Mouse (Mus musculus): ENCODE results near the gene Desi1. TPM values are rescaled to one million over a fixed set of nuclear protein-coding genes. Genes with fewer than 3 reads are reported as not detected.
A peak's percentile ranks its signal among the peaks of the same experiment; 100 is the strongest.

The Desi1 gene
- polyA plus RNA-seq, 2 experiments, result 26.3 to 30.5 TPM

DNA sequence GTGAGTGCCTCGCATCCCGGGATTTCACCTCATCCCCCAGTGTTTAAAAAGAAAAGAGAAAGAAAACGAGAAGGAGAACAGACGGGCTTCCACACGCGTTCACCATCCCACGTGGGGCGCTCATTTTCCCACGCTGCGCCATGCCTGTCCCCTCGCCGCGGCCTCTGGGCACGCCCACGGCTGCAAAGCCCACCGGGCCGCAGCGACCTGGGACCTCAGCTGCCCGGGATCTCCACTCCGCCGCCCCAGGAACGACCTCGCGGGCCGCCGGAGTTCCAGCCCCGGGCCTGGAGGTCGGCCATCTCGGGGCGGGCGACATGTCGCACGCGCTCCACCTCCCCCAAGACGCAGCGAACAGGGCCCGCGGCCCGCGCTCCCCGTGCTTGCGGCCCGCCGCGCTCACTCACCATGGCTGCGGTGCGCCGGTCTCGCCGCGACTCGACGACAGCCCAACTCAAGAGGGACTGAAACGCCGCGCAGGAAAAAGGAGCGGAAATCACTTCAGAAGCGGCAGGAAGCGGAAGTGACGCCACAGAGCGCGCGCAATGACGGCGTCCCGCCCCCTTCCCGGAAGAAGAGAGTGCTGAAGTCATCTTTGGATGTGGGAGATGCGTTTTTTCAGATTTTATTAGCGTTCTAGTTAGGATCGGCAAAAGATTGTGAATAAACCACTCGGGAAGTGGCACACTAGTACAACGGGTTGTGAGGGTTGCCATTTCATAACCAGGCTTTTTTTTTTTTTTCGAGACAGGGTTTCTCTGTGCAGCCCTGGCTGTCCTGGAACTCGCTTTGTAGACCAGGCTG, 13.6 kb upstream of the Desi1 start, which contains the start of gene Snu13:
Gene Snu13, minus strand, starts transcription at position 519 of the 804 bp plus-strand sequence.
- DNase-seq (ENCODE audit: low spot score) (peak; percentile 90), ATAC-seq (ENCODE audit: low FRiP score, low read depth) (peak; percentile 89)
- Histone ChIP-seq H3K27ac (replicated peaks; ENCODE audit: low read depth, low read length) (peak within 1 kb of the TSS; percentile 81), H3K9ac (ENCODE audit: low read depth, low read length, severe bottlenecking) (peak within 1 kb of the TSS; percentile 88), H3K36me3 (ENCODE audit: control insufficient read depth, insufficient read depth, low read length) (peaks cover 16% of the 10 kb centered on the region), H3K4me3 (replicated peaks; ENCODE audit: low read length) (peak within 1 kb of the TSS; percentile 95), H3K4me1 (ENCODE audit: control insufficient read depth, insufficient read depth, low read length) (peaks cover 5% of the 10 kb centered on the region), H3K4me2 (replicated peaks; ENCODE audit: low read depth, low read length, severe bottlenecking) (peak within 1 kb of the TSS; percentile 83), H3K9me3 (ENCODE audit: control insufficient read depth, low read length) (no peaks in the 10 kb centered on the region), H3K27me3 (ENCODE audit: control insufficient read depth, insufficient read depth, low read length) (no peaks in the 10 kb centered on the region)
- WGBS, result under 1% methylated on average over 63 of the region's 74 CpGs
- 0 out of 2 replicates have a peak, but pooled peaks have one; percentile 38 for TF ChIP-seq POLR2A (IDR thresholded peaks at IDR 0.05; ENCODE audit: borderline replicate concordance, extremely low read depth, insufficient read depth, insufficient read length)

GRCm38 (mm10) chr15:82046246-82046891, 12.7 kb upstream of the Desi1 start:
- Histone ChIP-seq H3K4me2 (replicated peaks; ENCODE audit: low read depth, low read length, severe bottlenecking) (peak overlapping the region; percentile 83), H3K4me3 (replicated peaks; ENCODE audit: low read length) (peak overlapping the region; percentile 95), H3K9me3 (ENCODE audit: control insufficient read depth, low read length) (no peaks in the 10 kb centered on the region), H3K27ac (replicated peaks; ENCODE audit: low read depth, low read length) (no peak overlapping the region), H3K27me3 (ENCODE audit: control insufficient read depth, insufficient read depth, low read length) (no peaks in the 10 kb centered on the region), H3K9ac (ENCODE audit: low read depth, low read length, severe bottlenecking) (peak overlapping the region; percentile 88), H3K4me1 (ENCODE audit: control insufficient read depth, insufficient read depth, low read length) (peaks cover 5% of the 10 kb centered on the region), H3K36me3 (ENCODE audit: control insufficient read depth, insufficient read depth, low read length) (peaks cover 18% of the 10 kb centered on the region)
- DNase-seq (ENCODE audit: low spot score), result no peak
- no peak for TF ChIP-seq POLR2A (IDR thresholded peaks at IDR 0.05; ENCODE audit: borderline replicate concordance, extremely low read depth, insufficient read depth, insufficient read length)
- WGBS, result 6% methylated on average over 26 of the region's 26 CpGs
- no peak for ATAC-seq (ENCODE audit: low FRiP score, low read depth)

DNA sequence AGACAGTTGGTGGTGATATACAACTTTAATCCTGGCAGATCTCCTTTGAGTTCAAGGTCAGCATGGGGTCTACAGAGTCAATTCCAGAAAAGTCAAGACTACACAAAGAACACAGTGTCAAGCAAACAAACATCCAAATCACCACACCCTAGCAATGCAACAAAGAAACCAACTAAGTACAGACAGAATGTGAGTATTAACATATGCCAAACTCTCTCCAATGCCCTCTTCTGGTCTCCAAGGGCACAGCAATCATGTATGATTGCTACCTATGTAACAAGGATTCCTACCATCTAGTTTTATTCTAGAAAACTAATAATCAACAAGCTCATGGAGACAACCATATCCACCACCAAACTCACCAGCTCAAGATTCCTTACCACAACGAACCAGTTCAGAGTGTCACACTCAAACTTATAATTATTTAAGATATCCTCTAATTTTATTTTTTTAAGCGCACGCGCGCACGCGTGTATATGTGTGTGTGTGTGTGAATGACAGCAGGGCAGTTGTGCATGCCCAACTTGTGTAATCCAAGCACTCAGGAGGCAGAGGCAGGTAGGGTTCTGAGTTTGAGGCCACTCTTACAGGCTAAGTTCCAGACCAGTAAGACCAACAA, 10.6 kb upstream of the Desi1 start:
- H3K27ac ChIP-seq (replicated peaks; ENCODE audit: low read depth, low read length), result no peak overlapping the region
- peaks cover 36% of the 10 kb centered on the region for H3K36me3 ChIP-seq (ENCODE audit: control insufficient read depth, insufficient read depth, low read length)
- no peak for DNase-seq (ENCODE audit: low spot score)
- no peak overlapping the region for H3K4me3 ChIP-seq (replicated peaks; ENCODE audit: low read length)
- H3K4me2 ChIP-seq (replicated peaks; ENCODE audit: low read depth, low read length, severe bottlenecking), result no peak overlapping the region
- no peak overlapping the region for H3K9ac ChIP-seq (ENCODE audit: low read depth, low read length, severe bottlenecking)
- TF ChIP-seq POLR2A (IDR thresholded peaks at IDR 0.05; ENCODE audit: borderline replicate concordance, extremely low read depth, insufficient read depth, insufficient read length), result no peak
- no peak for ATAC-seq (ENCODE audit: low FRiP score, low read depth)
- no peaks in the 10 kb centered on the region for H3K27me3 ChIP-seq (ENCODE audit: control insufficient read depth, insufficient read depth, low read length)
- peaks cover 5% of the 10 kb centered on the region for H3K4me1 ChIP-seq (ENCODE audit: control insufficient read depth, insufficient read depth, low read length)
- H3K9me3 ChIP-seq (ENCODE audit: control insufficient read depth, low read length), result no peaks in the 10 kb centered on the region
- 98% methylated on average over 7 of the region's 7 CpGs for WGBS

DNA sequence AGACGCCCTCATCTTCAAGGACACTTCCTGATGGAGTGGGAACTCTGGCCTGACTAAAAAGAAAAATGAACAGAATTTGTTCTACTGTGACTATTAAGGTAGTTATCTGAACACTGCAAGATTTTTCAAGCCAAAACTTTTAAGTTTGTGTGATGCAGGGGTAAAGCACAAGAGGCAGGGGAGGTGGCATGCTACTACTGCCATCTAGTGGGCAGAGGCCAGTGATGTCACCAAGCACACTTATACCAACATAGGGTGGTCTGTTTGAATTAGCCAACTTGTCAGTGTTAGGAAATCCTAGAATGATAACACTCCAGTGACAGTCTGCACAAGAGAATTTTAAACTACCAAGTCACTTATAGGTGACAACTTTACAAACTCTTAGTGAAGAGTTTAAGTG, 7.0 kb upstream of the Desi1 start:
- no peak for TF ChIP-seq POLR2A (IDR thresholded peaks at IDR 0.05; ENCODE audit: borderline replicate concordance, extremely low read depth, insufficient read depth, insufficient read length)
- H3K27ac ChIP-seq (replicated peaks; ENCODE audit: low read depth, low read length), result no peak overlapping the region
- no peaks in the 10 kb centered on the region for H3K4me1 ChIP-seq (ENCODE audit: control insufficient read depth, insufficient read depth, low read length)
- 100% methylated on average over 1 of the region's 1 CpGs for WGBS
- H3K9me3 ChIP-seq (ENCODE audit: control insufficient read depth, low read length), result no peaks in the 10 kb centered on the region
- H3K27me3 ChIP-seq (ENCODE audit: control insufficient read depth, insufficient read depth, low read length), result no peaks in the 10 kb centered on the region
- H3K36me3 ChIP-seq (ENCODE audit: control insufficient read depth, insufficient read depth, low read length), result peaks cover 61% of the 10 kb centered on the region
- DNase-seq (ENCODE audit: low spot score), result peak; percentile 77
- ATAC-seq (ENCODE audit: low FRiP score, low read depth), result peak; percentile 56
- H3K4me2 ChIP-seq (replicated peaks; ENCODE audit: low read depth, low read length, severe bottlenecking), result no peak overlapping the region
- no peak overlapping the region for H3K4me3 ChIP-seq (replicated peaks; ENCODE audit: low read length)
- H3K9ac ChIP-seq (ENCODE audit: low read depth, low read length, severe bottlenecking), result no peak overlapping the region

All from limb, embryonic 14.5 days (tissue).